Mouse (Mus musculus): ENCODE measurements around the gene Tspan4.

- TF ChIP-seq CTCF (IDR thresholded peaks at IDR 0.05; ENCODE audit: low read depth) (no peak), EP300 (IDR thresholded peaks at IDR 0.05; ENCODE audit: low read depth) (no peak)
Observed at GRCm38 (mm10) chr7:141469901-141470636, 5.0 kb upstream of the Tspan4 start.
